Mouse (Mus musculus) heart, embryonic 14.5 days (tissue): ENCODE data around the gene Nid1. TPM values are rescaled to one million over a fixed set of nuclear protein-coding genes. Genes with fewer than 3 reads are reported as not detected.

ENCODE experiments used
- ATAC-seq: fragments of 200-750 bp; cut with Nextera tagmentation; 2 replicates; pipeline ENCODE4 v1.8.0; 2017; ENCODE audit warnings: low read depth, moderate TSS enrichment; ENCODE audit not compliant: insufficient number of reproducible peaks, insufficient read depth, low FRiP score
- H3K27ac ChIP-seq, 2 experiments: fragments of 200-500 bp in 1 of 2; fragments of 300-500 bp in 1 of 2; sonication (generic) in 1 of 2; replicated peaks in 1 of 2; 2 replicates each; pipeline ENCODE4 v1.5.1; 2012 to 2014; ENCODE audit warnings: low read depth in 2 of 2, low read length in 2 of 2, control low read depth in 1 of 2, mild to moderate bottlenecking in 1 of 2, mixed read lengths in 1 of 2; ENCODE audit not compliant: control insufficient read depth in 1 of 2, insufficient read depth in 1 of 2
- H3K27me3 ChIP-seq: fragments of 300-500 bp; sonication (generic); 2 replicates; pipeline ENCODE4 v1.6.1; 2014; ENCODE audit warnings: mild to moderate bottlenecking, low read length, control low read depth; ENCODE audit not compliant: control insufficient read depth, insufficient read depth
- H3K36me3 ChIP-seq: fragments of 300-500 bp; sonication (generic); 2 replicates; pipeline ENCODE4 v1.6.1; 2014; ENCODE audit warnings: mild to moderate bottlenecking, control low read depth, low read length, mixed read lengths; ENCODE audit not compliant: control insufficient read depth, insufficient read depth
- H3K4me1 ChIP-seq, 2 experiments: fragments of 200-500 bp in 1 of 2; fragments of 300-500 bp in 1 of 2; sonication (generic) in 1 of 2; 2 replicates each; pipeline ENCODE4 v1.6.1; 2012 to 2014; ENCODE audit warnings: low read length in 2 of 2, control low read depth in 1 of 2, mixed read lengths in 1 of 2; ENCODE audit not compliant: control insufficient read depth in 2 of 2, insufficient read depth in 2 of 2
- H3K4me2 ChIP-seq: fragments of 300-500 bp; sonication (generic); 2 replicates; pipeline ENCODE4 v1.6.1; 2014; ENCODE audit warnings: mild to moderate bottlenecking, low read length
- H3K4me3 ChIP-seq, 2 experiments: fragments of 200-500 bp in 1 of 2; fragments of 300-500 bp in 1 of 2; sonication (generic) in 1 of 2; 2 replicates each; pipeline ENCODE4 v1.5.1; 2012 to 2014; ENCODE audit warnings: low read length in 2 of 2, mild to moderate bottlenecking in 2 of 2, control low read depth in 1 of 2, low read depth in 1 of 2, moderate library complexity in 1 of 2; ENCODE audit not compliant: control insufficient read depth in 1 of 2, insufficient read depth in 1 of 2
- H3K9ac ChIP-seq: fragments of 300-500 bp; sonication (generic); 2 replicates; pipeline ENCODE4 v1.6.1; 2014; ENCODE audit warnings: mild to moderate bottlenecking, low read length
- H3K9me3 ChIP-seq: fragments of 300-500 bp; sonication (generic); 2 replicates; pipeline ENCODE4 v1.6.1; 2016; ENCODE audit warnings: low read length, control low read depth; ENCODE audit not compliant: control insufficient read depth
- WGBS: fragments of 180-500 bp; shearing (Covaris S2); extraction: QIAGEN DNeasy Blood & Tissue Kit; methylation state at CpG from one replicate; pipeline ENCODE4 v1.1.7; 2014; 5-methylcytosine and 5-hydroxymethylcytosine counted together
- polyA plus RNA-seq: library from polyadenylated mRNA; unstranded; fragments of >200 nt; fragmentation: Nextera tagmentation; extraction: Ambion mirVana; gene quantifications from 2 replicates; pipeline ENCODE4 v1.2.1, GENCODE M21; 2014

Nid1 gene
- polyA plus RNA-seq, 1 experiment from 2014 or later: 85.4 TPM

GRCm38 (mm10) chr13:13481875-13482674 lies 44.7 kb downstream of the Nid1 start:
- Histone ChIP-seq H3K27me3 (no peaks in the 10 kb centered on the region), H3K9me3 (no peaks in the 10 kb centered on the region), H3K36me3 (peaks cover 65% of the 10 kb centered on the region), H3K9ac (no peak overlapping the region), H3K4me1 (peaks cover 0 to 2% of the 10 kb centered on the region in 2 experiments; a peak in 1 of 4 replicates), H3K4me2 (no peak overlapping the region), H3K27ac (no peak overlapping the region), H3K4me3 (no peak overlapping the region)
- WGBS: 82% methylated on average over 16 of the region's 16 CpGs
- ATAC-seq: no peak

- Histone ChIP-seq H3K36me3 (peaks cover 65% of the 10 kb centered on the region), H3K9ac (no peak overlapping the region), H3K27ac (no peak overlapping the region), H3K4me2 (no peak overlapping the region), H3K4me1 (peaks cover 0 to 2% of the 10 kb centered on the region in 2 experiments; a peak in 1 of 4 replicates), H3K27me3 (no peaks in the 10 kb centered on the region), H3K9me3 (no peaks in the 10 kb centered on the region), H3K4me3 (no peak overlapping the region)
- WGBS: 58% methylated on average over 7 of the region's 7 CpGs
- no peak for ATAC-seq
Measured at GRCm38 (mm10) chr13:13484351-13484751, 47.0 kb downstream of the Nid1 start.

- Histone ChIP-seq H3K9me3 (no peaks in the 10 kb centered on the region), H3K36me3 (peaks cover 64% of the 10 kb centered on the region), H3K9ac (no peak overlapping the region), H3K4me1 (peaks cover 0 to 2% of the 10 kb centered on the region in 2 experiments; a peak in 1 of 4 replicates), H3K27me3 (no peaks in the 10 kb centered on the region), H3K27ac (no peak overlapping the region), H3K4me2 (no peak overlapping the region), H3K4me3 (no peak overlapping the region)
- 78% methylated on average over 2 of the region's 2 CpGs for WGBS
- ATAC-seq: no peak
Measured at GRCm38 (mm10) chr13:13484883-13485282, 47.5 kb downstream of the Nid1 start.

GRCm38 (mm10) chr13:13485682-13486081 lies 48.3 kb downstream of the Nid1 start:
- Histone ChIP-seq H3K36me3 (peaks cover 69% of the 10 kb centered on the region), H3K9me3 (no peaks in the 10 kb centered on the region), H3K9ac (no peak overlapping the region), H3K4me2 (no peak overlapping the region), H3K4me3 (no peak overlapping the region), H3K27ac (no peak overlapping the region), H3K27me3 (no peaks in the 10 kb centered on the region), H3K4me1 (peaks cover 0 to 2% of the 10 kb centered on the region in 2 experiments; a peak in 1 of 4 replicates)
- WGBS: 76% methylated on average over 4 of the region's 4 CpGs
- no peak for ATAC-seq

GRCm38 (mm10) chr13:13487851-13488250 lies 50.5 kb downstream of the Nid1 start:
- 0 out of 4 replicates have a peak, but pooled peaks cover 0 to 2% of the 10 kb centered on the region in 2 experiments for H3K4me1 ChIP-seq
- H3K27me3 ChIP-seq: no peaks in the 10 kb centered on the region
- 100% methylated on average over 1 of the region's 1 CpGs for whole genome bisulfite sequencing
- no peak overlapping the region for H3K4me2 ChIP-seq
- H3K4me3 ChIP-seq: no peak overlapping the region
- H3K9me3 ChIP-seq: no peaks in the 10 kb centered on the region
- ATAC-seq: no peak
- peaks cover 61% of the 10 kb centered on the region for H3K36me3 ChIP-seq
- H3K27ac ChIP-seq: no peak overlapping the region
- no peak overlapping the region for H3K9ac ChIP-seq

- Histone ChIP-seq H3K9me3 (no peaks in the 10 kb centered on the region), H3K4me2 (no peak overlapping the region), H3K36me3 (peaks cover 46% of the 10 kb centered on the region), H3K27me3 (no peaks in the 10 kb centered on the region), H3K4me3 (no peak overlapping the region), H3K27ac (no peak overlapping the region), H3K4me1 (0 out of 4 replicates have a peak, but pooled peaks cover 0 to 2% of the 10 kb centered on the region in 2 experiments), H3K9ac (no peak overlapping the region)
- no peak for ATAC-seq
- WGBS: 51% methylated on average over 5 of the region's 5 CpGs
Measured at GRCm38 (mm10) chr13:13489861-13490260, 52.5 kb downstream of the Nid1 start.

GRCm38 (mm10) chr13:13492151-13492550 lies 54.8 kb downstream of the Nid1 start:
- Histone ChIP-seq H3K9me3 (no peaks in the 10 kb centered on the region), H3K36me3 (peaks cover 38% of the 10 kb centered on the region), H3K4me2 (no peak overlapping the region), H3K9ac (no peak overlapping the region), H3K4me3 (no peak overlapping the region), H3K27ac (0 out of 4 replicates have a peak overlapping the region, but pooled peaks of 1 of the 2 experiments have one; percentile 19), H3K4me1 (0 out of 4 replicates have a peak, but pooled peaks cover 0 to 2% of the 10 kb centered on the region in 2 experiments), H3K27me3 (no peaks in the 10 kb centered on the region)
- WGBS: 56% methylated on average over 2 of the region's 2 CpGs
- no peak for ATAC-seq
